Mouse (Mus musculus) megakaryocyte, embryonic 14.5 days (primary cell): ENCODE measurements around the gene Hopx.

Experiments used
- FLI1 ChIP-seq: IDR thresholded peaks from 2 replicates; pipeline ENCODE4 v1.6.1; 2012; ENCODE audit warnings: low read length, inconsistent platforms, mixed read lengths
- GATA1 ChIP-seq: IDR thresholded peaks from 3 replicates; pipeline ENCODE4 v1.6.1; 2012; ENCODE audit warnings: mixed read lengths, low read length, inconsistent platforms, borderline replicate concordance

GRCm38 (mm10) chr5:77157777-77158540 is 43.0 kb upstream of the Hopx start:
- TF ChIP-seq GATA1 = no peak
- no peak for TF ChIP-seq FLI1
